Mouse (Mus musculus) liver, embryonic 14.5 days (tissue): ENCODE measurements at regions not wholly inside any gene's neighbourhood (a gene's known extent, or its start where the extent isn't known, plus 50 kb on each side); places are given as distances from the start of the nearest gene placed in this dataset.

ENCODE experiments used
- CTCF ChIP-seq: IDR thresholded peaks from 2 replicates; pipeline ENCODE4 v1.5.1; 2016; ENCODE audit warnings: antibody characterized with exemption, low read depth, control low read depth
- EP300 ChIP-seq: IDR thresholded peaks from 2 replicates; pipeline ENCODE4 v1.6.1; 2016; ENCODE audit warnings: antibody characterized with exemption, low read depth

DNA sequence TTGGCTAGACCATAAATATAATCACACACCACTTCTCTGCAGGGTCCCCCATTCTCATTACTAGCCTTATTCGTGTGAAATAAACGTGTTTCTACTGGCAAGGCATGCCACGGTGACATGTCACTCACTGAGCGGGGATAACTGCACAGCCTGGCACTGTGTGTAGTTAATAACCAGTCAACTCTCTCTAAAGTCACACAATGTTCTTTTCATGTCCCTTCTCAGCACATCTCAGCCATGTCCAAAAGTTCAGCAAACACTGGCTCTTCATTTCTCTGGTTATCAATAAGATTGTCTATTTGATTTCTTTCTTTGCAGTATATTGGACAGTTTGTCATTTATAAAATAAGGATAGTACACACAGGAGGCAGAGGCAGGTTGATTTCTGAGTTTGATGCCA is 66.9 kb upstream of the Ak4 start:
- TF ChIP-seq EP300 = no peak
- TF ChIP-seq CTCF = no peak
